Mouse (Mus musculus) kidney, adult 18-20 months (tissue): ENCODE data around the gene Slc25a35.
"Not testable (repeated sequence)": the region's sequence is repeated elsewhere in the genome, so short reads cannot be mapped to it uniquely, and the experiment has no call there.

ENCODE experiments used
- DNase-seq: peaks from one replicate; pipeline ENCODE4 v3.0.0; 2021

Slc25a35 gene

GRCm38 (mm10) chr11:68967337-68968282 is at the start of gene Slc25a35:
TSS of gene Slc25a35 (plus strand) at chr11:68968131.
- peak; percentile 91 for DNase-seq

GRCm38 (mm10) chr11:68923191-68923590 is 44.7 kb upstream of the Slc25a35 start:
- DNase-seq: peak; percentile 50

- no peak for DNase-seq
Observed at GRCm38 (mm10) chr11:68924749-68925148, 43.2 kb upstream of the Slc25a35 start.

- DNase-seq: no peak
Observed at GRCm38 (mm10) chr11:68926981-68927380, 41.0 kb upstream of the Slc25a35 start, which contains the start of gene Odf4. TSS of gene Odf4 (minus strand) at chr11:68927081.

GRCm38 (mm10) chr11:68929947-68930346 is 38.0 kb upstream of the Slc25a35 start:
- no peak for DNase-seq

- DNase-seq: no peak
Observed at GRCm38 (mm10) chr11:68933885-68934507, 33.9 kb upstream of the Slc25a35 start.

- not testable (repeated sequence) for DNase-seq
Observed at GRCm38 (mm10) chr11:68936951-68937350, 31.0 kb upstream of the Slc25a35 start.

- DNase-seq: peak; percentile 89
Observed at GRCm38 (mm10) chr11:68939451-68940304, 28.3 kb upstream of the Slc25a35 start.

GRCm38 (mm10) chr11:68940516-68940915 is 27.4 kb upstream of the Slc25a35 start:
- peak; percentile 79 for DNase-seq

- DNase-seq: peak; percentile 41
Observed at GRCm38 (mm10) chr11:68942731-68943130, 25.2 kb upstream of the Slc25a35 start.

- no peak for DNase-seq
Observed at GRCm38 (mm10) chr11:68945245-68945644, 22.7 kb upstream of the Slc25a35 start.

- DNase-seq: no peak
Observed at GRCm38 (mm10) chr11:68946001-68946400, 21.9 kb upstream of the Slc25a35 start.

- no peak for DNase-seq
Observed at GRCm38 (mm10) chr11:68946806-68947440, 21.0 kb upstream of the Slc25a35 start.

- DNase-seq: no peak
Observed at GRCm38 (mm10) chr11:68947542-68947993, 20.4 kb upstream of the Slc25a35 start.

- DNase-seq: no peak
Observed at GRCm38 (mm10) chr11:68953903-68954302, 14.0 kb upstream of the Slc25a35 start.

GRCm38 (mm10) chr11:68954408-68954807 is 13.5 kb upstream of the Slc25a35 start:
- DNase-seq: no peak

GRCm38 (mm10) chr11:68955473-68955872 is 12.5 kb upstream of the Slc25a35 start:
- DNase-seq: no peak

- peak; percentile 27 for DNase-seq
Observed at GRCm38 (mm10) chr11:68956107-68956506, 11.8 kb upstream of the Slc25a35 start.

- peak; percentile 32 for DNase-seq
Observed at GRCm38 (mm10) chr11:68956697-68957096, 11.2 kb upstream of the Slc25a35 start.

- DNase-seq: no peak
Observed at GRCm38 (mm10) chr11:68957308-68957707, 10.6 kb upstream of the Slc25a35 start, which contains the start of gene Arhgef15. TSS of gene Arhgef15 (minus strand) at chr11:68957480.

GRCm38 (mm10) chr11:68957971-68958370 is 10.0 kb upstream of the Slc25a35 start:
- no peak for DNase-seq

- DNase-seq: no peak
Observed at GRCm38 (mm10) chr11:68961596-68961995, 6.3 kb upstream of the Slc25a35 start.
